Mouse (Mus musculus): ENCODE results near the gene Plbd2. TPM values are rescaled to one million over a fixed set of nuclear protein-coding genes. Genes with fewer than 3 reads are reported as not detected.
A peak's percentile ranks its signal among the peaks of the same experiment; 100 is the strongest.

The Plbd2 gene
- 10 to 100 TPM; 47.4 to 50.3 TPM for total RNA-seq (2021)
- long read RNA-seq, experiment 1, full-length matches to known transcripts, result 57 of 72 reads
- long read RNA-seq, experiment 1, partial matches to known transcripts, result 5 of 72 reads
- long read RNA-seq, experiment 1, other reads (novel, unspliced or antisense), result 10 of 72 reads
- long read RNA-seq, experiment 2, full-length matches to known transcripts, result 12 of 19 reads
- long read RNA-seq, experiment 2, partial matches to known transcripts, result 2 of 19 reads
- long read RNA-seq, experiment 2, other reads (novel, unspliced or antisense), result 5 of 19 reads

DNA sequence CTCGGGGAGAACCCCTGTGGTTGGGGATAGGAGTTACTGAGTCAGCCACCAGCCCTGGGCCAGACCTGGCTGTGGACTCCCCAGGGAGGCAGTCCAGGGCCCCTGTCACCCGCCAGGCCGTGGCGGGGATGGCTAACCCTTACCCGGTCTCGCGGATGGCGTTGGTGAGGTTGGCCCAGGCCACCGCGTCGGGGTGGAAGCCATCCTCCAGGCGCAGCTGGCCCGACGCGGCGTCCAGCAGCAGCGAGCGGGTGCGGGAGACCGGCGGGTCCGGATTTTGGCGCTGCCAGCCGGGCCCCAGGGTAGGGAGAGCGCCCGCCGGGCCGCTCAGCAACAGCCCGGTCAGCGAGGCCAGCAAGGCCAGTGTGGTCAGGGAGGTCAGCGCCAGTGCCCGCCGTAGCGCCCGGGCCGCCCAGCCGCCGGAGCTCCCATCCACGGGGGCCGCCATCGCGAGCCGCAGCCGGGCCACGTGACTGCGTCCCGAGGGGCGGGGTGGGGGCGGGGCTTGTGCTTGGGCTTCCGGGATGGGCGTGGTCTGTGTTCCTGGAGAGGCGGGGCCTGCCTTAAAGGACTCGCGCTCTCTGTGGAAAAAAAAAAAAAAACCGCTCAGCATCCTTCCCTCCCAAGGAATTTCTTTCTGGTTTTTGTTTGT, at the start of gene Plbd2:
Gene Plbd2, minus strand, starts transcription at position 482 of the 652 bp plus-strand sequence.
- DNase-seq, result peak; percentile 85 to 86

- no peak for DNase-seq
These were observed 47.2 kb upstream of the Plbd2 start for GRCm38 (mm10) chr5:120550673-120551072.

DNA sequence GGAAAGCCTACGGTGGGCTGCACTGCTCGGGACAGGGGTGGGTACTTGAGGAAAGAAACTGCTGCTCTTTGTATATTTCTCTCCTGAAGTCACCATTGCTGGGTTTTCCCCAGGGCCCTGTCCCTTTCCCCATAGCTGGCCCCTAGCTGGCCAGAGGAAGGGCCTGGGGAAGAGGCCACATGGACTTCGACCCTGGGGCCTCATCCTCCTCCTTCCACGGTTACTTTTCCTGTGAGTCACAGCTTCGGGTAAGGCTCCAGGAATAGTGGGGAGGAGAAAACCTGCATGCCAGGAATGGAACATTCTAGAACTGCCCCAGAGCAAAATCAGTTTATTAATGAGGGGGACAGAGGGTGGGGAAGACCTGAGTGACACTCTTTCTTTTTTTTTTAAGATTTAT, 46.7 kb upstream of the Plbd2 start:
- no peak for DNase-seq

DNA sequence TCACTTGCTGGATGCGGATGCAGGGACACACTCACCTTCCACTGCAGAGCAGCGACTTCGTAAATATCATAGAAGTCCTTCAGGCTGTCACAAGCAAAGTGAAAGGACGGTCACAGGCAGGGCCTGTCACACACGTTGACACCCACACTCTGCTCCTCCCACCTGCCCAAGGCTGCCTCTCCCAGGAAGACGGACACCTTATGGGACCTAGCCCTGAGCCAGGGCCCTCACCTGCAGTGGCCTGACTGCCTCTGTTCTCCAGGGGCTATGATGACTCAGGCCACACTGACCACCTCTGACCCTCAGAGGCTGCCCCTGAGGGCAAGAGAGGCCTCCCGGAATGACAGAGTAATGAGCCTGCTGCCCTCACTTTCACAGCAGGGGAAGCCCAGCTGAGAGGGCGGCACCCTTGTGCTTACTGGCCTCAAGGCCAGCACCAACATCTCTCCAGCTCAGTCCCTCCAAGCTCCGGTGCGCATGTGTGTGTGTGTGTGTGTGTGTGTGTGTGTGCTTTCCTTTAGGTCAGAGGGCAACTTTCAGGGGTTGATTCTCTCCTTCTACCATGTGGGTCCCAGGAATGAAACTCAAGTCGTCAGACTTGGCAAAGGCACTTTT, 44.9 kb upstream of the Plbd2 start:
- no peak for DNase-seq

DNA sequence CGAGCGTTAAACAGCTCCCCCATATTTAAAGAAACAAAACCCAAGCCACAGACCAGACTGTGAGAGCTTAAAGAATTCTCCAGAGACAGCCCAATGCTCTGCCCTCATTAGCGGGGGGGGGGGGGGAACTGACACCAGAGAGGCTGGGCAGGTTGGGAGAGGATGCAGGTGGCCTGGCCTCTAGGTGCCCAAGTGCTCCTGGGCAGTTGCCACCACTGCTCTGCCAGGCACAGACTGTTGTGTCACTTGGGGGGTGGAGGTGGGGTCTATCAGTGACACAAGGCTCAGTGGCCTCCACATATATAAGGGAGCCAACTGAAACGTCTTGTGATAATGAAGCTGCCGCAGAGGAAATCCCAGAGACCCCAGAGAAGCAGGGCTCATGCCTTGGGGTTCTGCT, 33.2 kb upstream of the Plbd2 start:
- DNase-seq, result no peak

DNA sequence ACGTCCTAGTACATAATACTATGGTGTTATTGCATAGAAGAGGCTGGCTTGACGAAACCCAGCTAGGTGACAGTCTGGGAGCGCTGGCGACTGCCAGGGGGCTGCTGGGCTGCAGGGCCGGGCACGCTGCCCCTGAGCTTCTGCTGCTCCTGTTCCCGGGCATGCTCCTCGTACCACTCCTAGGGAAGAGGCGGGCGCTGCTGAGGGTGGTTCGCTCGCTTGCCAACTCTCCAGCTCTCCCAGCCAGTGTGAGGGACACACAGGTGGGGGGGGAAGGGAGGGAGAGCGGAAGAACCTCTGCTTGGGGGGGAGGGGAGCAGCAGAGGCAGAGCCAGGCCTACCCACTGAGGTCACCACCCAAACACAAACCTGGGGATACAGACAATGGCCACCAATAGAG, 32.6 kb upstream of the Plbd2 start:
- DNase-seq, result peak; percentile 53 to 62

DNA sequence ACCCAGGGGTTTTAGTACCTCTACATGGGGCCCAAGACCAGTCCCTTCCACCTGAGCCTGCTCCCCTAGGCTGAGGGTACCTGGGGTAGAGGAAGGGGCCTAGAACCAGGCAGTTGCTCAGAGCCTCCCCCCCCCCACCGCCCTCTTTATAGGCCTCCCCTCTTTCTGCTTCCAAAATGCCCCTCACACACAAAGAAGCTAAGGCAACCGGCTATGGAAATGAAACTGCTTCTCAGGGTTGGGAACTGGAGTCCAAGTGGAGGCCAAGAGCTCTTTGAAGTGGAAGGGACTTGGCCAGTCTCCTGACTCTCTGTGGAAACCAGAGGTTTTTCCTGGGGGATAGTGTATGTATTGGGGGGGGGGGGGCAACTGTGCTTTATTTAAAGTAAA, 31.3 kb upstream of the Plbd2 start:
- no peak for DNase-seq

DNA sequence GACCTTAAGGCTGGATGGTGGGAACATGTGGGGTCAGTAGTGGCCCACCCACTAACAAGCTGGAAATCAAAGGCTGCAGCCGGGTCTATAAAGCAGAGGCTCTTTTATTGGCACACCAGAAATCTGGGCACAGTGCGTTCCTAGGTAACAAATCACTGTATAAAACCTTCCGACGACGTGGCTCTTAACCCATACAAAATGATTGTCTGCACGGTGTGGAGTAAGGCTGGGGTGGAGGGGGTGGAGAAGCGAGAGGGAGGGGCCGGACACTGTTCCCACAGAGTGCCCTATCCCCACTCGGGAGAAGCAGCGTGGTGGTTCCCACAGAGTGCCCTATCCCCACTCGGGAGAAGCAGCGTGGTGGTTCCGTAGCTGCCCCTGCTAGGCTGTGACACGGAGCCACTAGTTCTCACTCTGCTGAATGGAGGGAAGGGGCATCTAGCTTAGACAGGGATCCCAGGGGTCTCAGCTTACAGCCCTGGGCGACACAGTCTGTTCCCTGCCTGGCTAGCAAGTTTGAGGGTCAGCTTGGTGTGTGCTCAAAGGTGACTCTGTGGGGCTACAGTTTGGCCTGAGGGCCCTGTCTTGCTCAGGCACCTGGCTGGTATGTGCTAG, 30.8 kb upstream of the Plbd2 start:
- no peak for DNase-seq

DNA sequence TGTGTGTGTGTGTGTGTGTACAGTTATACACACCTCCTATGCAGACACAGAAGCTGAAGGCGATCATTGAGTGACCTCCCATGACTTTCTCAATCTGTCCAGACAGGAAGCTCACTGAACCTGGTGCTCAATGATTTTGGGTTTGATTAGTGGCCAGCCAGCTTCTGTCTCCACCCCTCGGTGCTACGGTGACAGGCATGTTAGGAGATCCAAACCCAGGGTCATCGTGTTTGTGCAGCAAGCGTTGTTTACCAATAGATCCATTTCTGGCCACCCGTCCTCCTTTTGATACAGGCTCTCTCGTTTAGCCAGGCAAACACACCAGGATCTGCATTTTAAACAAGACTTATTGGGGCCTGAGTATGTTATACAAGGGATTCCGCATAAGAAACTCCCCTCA, 28.2 kb upstream of the Plbd2 start:
- DNase-seq, result no peak

DNA sequence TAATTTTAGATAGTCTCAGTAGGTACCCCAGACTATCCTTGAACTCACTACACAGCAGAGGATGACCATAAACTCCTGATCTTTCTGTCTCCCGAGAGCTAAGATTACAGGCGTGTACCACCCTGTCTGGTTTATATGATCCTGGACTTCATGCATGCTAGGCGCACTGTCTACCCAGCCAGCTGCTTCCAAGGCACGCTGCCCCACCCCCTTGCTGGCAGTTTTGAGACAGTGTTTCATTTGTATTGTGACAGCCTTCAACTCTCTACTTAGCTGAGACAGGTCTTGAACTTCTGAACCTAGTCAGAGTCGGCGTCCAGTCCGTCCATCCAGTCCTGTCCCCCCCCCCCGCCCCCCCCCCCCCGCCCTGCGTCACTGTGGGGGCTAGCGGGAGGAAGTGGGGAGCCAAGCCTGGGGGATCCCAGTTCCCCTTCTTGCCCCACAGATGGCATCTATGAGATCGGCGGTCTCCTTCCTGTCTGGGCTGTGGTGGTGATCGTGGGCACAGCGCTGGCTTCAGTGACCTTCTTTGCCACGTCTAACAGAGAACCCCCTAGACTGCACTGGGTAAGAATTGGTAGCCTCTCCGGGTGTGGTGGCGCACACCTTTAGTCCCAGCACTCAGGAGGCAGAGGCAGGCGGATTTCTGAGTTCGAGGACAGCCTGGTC, 24.0 kb upstream of the Plbd2 start:
- DNase-seq, result no peak

- DNase-seq, result no peak
These were observed 22.9 kb upstream of the Plbd2 start for GRCm38 (mm10) chr5:120526311-120526710.

DNA sequence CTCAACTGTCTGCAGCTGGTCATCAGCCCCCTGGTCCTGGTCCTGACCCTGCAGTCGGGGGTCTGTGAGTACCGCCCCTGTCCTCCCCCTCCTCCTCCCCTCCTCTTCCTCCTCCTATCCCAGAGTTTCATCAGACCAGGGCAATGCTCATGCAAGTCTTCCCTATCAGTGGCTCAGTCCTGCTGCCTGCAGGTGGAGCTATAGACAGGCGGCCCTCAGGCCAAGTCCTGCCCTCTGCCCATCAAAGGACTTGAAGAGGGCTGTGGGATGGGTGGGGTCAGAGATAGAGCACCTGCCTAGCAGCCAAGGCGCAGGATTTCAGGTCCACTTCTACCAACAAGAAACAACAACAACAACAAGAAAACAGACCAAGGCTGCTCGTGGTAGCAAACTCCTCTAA, 22.3 kb upstream of the Plbd2 start:
- DNase-seq, result no peak

- no peak for DNase-seq
These were observed 21.3 kb upstream of the Plbd2 start for GRCm38 (mm10) chr5:120524736-120525135.

GRCm38 (mm10) chr5:120522649-120523048, 19.2 kb upstream of the Plbd2 start:
- DNase-seq, result peak in 1 of 2 experiments; percentile 53

DNA sequence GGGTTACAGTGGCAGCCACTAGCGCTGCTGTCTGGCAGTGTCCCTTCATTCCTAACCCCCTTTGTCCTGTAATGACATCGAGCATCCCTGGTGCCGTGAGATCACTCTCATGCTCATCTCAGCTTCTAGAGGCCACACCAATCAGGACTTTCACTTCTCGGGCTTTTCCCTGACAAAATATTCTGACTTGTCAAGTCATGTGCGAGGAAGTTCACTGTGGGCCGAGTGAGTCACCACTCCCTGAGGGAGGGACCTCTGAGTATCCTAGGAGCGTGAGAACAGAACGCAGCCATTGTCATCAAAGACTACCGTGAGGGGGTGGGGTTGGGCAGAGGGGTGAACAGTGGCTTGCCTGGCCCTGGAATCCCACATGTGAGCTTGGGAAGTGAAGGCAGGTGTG, 14.1 kb upstream of the Plbd2 start:
- peak; percentile 81 to 88 for DNase-seq

DNA sequence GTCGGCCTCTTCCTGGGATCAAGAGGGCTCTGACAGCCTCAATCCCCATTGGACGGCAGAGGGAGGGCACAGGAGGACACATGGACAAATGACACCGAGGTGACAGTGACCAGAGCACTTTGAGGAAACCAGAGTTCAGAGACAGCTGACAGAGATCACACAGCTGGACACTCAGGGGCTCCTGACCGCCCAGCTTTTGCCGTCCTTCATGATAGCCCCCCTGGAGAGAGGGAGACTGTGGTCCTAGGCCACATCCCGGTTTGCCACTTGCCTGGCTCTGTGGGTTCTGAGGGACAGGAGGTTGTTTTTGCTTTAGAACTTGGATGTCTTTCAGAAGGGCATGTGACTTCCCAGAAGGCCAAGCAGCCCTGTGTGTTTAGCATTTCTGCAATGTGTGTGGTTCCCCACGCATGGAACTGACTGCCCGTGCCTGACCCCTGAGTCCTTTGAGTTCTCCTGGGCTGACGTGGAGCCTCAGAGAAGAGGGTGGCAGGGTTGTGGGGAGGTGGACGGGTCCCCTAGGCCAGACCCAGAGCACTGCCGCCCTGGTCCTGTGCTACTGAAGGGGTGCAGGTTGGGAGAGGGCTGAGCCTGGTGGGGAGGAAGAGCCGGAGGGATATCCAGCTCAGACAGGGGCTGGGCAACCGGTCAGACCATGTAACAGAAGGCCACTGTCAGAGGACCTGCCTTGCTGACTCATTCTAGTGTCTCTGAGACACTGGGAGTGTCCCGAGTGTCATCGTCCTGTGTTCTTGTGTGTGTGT, 13.0 kb upstream of the Plbd2 start:
- peak; percentile 76 to 77 for DNase-seq

- DNase-seq, result no peak
These were observed 12.0 kb upstream of the Plbd2 start for GRCm38 (mm10) chr5:120515451-120515850.

DNA sequence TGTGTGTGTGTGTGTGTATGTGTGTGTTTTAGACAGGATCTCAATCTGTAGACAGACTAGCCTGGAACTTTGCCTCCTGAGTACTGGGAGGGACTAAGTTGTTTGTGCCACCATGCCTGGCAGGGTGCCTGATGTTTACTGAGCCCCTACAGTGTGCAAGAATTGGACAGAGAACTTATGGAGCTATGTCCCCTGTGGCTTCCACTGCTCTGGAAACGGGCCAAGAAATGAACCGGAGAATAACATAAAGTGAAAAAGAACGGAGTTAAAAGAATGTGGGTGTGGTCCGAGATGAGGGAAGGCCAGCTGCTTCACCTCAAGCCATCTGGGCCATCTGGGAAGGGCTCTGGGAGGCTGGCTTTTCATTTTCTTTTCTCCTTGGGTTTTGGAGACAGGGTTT, 11.3 kb upstream of the Plbd2 start:
- DNase-seq, result peak in 1 of 2 experiments; percentile 57

DNA sequence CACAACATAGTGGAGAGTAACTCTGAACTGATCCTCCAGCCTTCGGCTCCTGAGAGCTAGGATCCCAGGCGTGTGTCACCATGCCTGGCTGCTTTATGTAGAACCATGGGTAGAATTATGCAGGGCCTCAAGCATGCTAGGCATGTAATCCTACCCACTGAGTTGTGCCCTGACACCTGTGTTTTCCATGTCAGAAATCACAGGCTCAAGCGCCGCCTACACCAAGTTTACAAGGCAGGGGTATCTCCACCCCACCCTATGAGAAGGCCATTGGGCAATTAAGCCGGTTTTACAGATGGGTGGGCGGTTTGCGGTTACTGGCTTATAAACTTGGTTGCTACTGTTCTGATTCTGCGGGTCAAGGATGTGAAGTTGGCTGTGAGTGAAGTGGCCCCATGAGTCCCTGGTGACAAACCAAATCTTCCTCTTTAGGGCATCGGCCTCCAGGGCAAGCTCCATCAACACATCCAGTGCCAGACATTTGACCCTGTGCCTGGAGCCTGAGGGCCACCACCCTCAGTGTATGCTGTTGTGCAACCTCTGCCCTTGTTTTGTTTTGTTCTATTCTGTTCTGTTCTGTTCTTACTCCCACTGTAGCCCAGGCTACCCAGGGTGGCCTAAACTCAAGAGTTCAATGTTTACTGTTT, 10.7 kb upstream of the Plbd2 start:
- DNase-seq, result peak; percentile 54 to 56

DNA sequence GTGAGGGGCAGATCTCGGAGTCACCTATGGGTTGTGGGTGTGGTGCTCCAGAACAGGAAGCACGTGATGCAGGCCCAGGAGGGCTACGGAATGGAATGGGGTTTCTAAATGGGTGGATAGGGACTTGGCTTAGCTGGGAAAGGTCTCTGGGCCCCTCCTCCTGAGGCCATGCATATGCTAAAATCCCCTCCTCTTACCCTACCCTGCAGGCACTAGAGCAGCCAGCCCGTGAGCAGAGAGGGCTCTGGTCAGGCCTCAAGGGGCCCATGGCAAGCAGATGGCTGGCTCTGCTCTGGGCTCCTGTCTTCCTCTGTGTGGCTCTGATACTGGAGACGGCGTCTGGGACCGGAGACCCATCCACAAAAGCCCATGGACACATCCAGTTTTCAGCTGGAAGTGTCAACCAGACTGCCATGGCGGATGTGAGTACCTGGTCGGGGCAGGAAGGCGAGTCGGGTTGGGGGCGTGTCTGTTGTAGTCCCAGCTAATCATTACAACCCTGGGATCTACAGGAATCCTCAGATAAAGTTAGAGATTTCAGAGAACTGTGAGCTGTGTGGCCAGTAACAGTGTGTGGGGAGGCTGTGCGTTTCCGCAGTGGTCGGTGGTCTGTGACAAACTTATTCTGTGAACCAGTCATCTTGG, 9.6 kb upstream of the Plbd2 start:
- DNase-seq, result no peak
